Mouse (Mus musculus): ENCODE measurements around the gene Mxi1.

- TF ChIP-seq POLR2A (IDR thresholded peaks at IDR 0.05; ENCODE audit: insufficient read depth, low read length), result no peak
- no peak for TF ChIP-seq CTCF (IDR thresholded peaks at IDR 0.05; ENCODE audit: low read depth, low read length)
- TF ChIP-seq EP300 (IDR thresholded peaks at IDR 0.05; ENCODE audit: insufficient read depth, low read depth, low read length), result no peak
Measured at GRCm38 (mm10) chr19:53321273-53321672, 11.0 kb downstream of the Mxi1 start.
